Mouse (Mus musculus) bone marrow, adult 2 months (tissue): ENCODE measurements around the gene Ank2.

Source experiments
- CTCF ChIP-seq: fragments of 200-500 bp; IDR thresholded peaks from 2 replicates; pipeline ENCODE4 v1.5.1; 2011; ENCODE audit warnings: low read length, control low read depth; ENCODE audit not compliant: control insufficient read depth, insufficient read depth
- POLR2A ChIP-seq: fragments of 200-500 bp; IDR thresholded peaks from 2 replicates; pipeline ENCODE4 v1.6.1; 2011; ENCODE audit warnings: low read depth, mild to moderate bottlenecking, control low read depth, low read length, borderline replicate concordance; ENCODE audit not compliant: control insufficient read depth

DNA sequence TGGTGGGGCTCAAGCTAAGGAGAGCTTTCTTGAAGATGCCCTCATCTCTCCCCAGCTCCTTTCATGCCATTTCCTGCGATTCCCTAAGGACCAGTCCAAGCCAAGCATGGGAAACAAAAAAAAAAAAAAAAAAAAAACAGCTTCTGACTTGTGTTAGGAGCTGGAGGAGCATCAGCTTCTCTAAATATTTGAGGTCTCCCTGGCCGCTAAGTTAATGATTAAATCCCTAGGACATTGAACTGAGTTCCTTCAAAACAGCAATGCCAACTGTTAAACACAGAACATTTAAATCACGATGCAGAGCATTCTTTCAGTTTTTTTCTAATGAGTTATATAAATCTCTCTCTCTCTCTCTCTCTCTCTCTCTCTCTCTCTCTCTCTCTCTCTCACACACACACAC is 345.3 kb downstream of the Ank2 start:
- TF ChIP-seq CTCF (no peak), POLR2A (no peak)
